Mouse (Mus musculus) CH12.LX (cell line): ENCODE results near the gene Gpatch3. TPM values are rescaled to one million over a fixed set of nuclear protein-coding genes. Genes with fewer than 3 reads are reported as not detected.
A peak's percentile ranks its signal among the peaks of the same experiment; 100 is the strongest.

Experiments used
- DNase-seq: peaks from one replicate; pipeline ENCODE4 v3.0.0-alpha.2; 2013; ENCODE audit errors: extremely low read depth
- H3K27ac ChIP-seq: 2 replicates; pipeline ENCODE4 v1.5.1; 2012; ENCODE audit warnings: low read depth, mild to moderate bottlenecking, control low read depth, moderate library complexity; ENCODE audit not compliant: insufficient read depth
- H3K27me3 ChIP-seq: replicated peaks from 2 replicates; pipeline ENCODE3; 2012; ENCODE audit warnings: inconsistent platforms
- H3K36me3 ChIP-seq, 2 experiments: replicated peaks in 1 of 2; 2 replicates each; pipeline versions ENCODE3 to v1.6.1; 2012; ENCODE audit warnings: inconsistent platforms in 1 of 2, low read length in 1 of 2, mild to moderate bottlenecking in 1 of 2, mixed read lengths in 1 of 2, moderate library complexity in 1 of 2; ENCODE audit not compliant: control insufficient read depth in 1 of 2, insufficient read depth in 1 of 2
- H3K4me1 ChIP-seq, 2 experiments: 2 replicates each; pipeline ENCODE4 v1.6.1; 2012; ENCODE audit warnings: inconsistent platforms in 1 of 2, moderate library complexity in 1 of 2; ENCODE audit not compliant: insufficient read depth in 2 of 2, control insufficient read depth in 1 of 2
- H3K4me2 ChIP-seq: 2 replicates; pipeline ENCODE4 v1.6.1; 2012; ENCODE audit warnings: low read depth, mild to moderate bottlenecking, control low read depth; ENCODE audit not compliant: poor library complexity, insufficient read depth, severe bottlenecking
- H3K4me3 ChIP-seq, 3 experiments: fragments of 150-350 bp in 1 of 3; sonication (generic) in 1 of 3; replicated peaks in 1 of 3; 2 replicates each; pipeline versions ENCODE3 to v1.5.1; 2011 to 2012; ENCODE audit warnings: low read depth in 2 of 3, low read length in 2 of 3, mild to moderate bottlenecking in 2 of 3, moderate library complexity in 2 of 3, control low read depth in 1 of 3, improper control_type of control experiment in 1 of 3, inconsistent platforms in 1 of 3, mixed read lengths in 1 of 3; ENCODE audit not compliant: poor library complexity in 1 of 3
- H3K79me2 ChIP-seq: replicated peaks from 2 replicates; pipeline ENCODE4 v1.6.1; 2012; ENCODE audit warnings: mild to moderate bottlenecking, moderate library complexity; ENCODE audit not compliant: control insufficient read depth, poor library complexity, insufficient read depth, severe bottlenecking; ENCODE audit errors: extremely low read depth
- H3K9ac ChIP-seq: 2 replicates; pipeline ENCODE4 v1.6.1; 2012; ENCODE audit warnings: low read depth, mild to moderate bottlenecking, control low read depth, moderate library complexity; ENCODE audit not compliant: insufficient read depth
- H3K9me3 ChIP-seq: replicated peaks from 2 replicates; pipeline ENCODE3; 2012; ENCODE audit warnings: low read length, inconsistent platforms, mixed read lengths
- BHLHE40 ChIP-seq: IDR thresholded peaks from 2 replicates; pipeline ENCODE4 v1.6.1; 2011; ENCODE audit warnings: mild to moderate bottlenecking, low read depth, low read length, improper control_type of control experiment
- CHD1 ChIP-seq: IDR thresholded peaks from 2 replicates; pipeline ENCODE4 v1.6.1; 2012; ENCODE audit warnings: low read depth, low read length, improper control_type of control experiment, inconsistent platforms
- CHD2 ChIP-seq: IDR thresholded peaks from 2 replicates; pipeline ENCODE4 v1.6.1; 2011; ENCODE audit warnings: low read length, improper control_type of control experiment
- CTCF ChIP-seq, 2 experiments: IDR thresholded peaks in 1 of 2; conservative IDR thresholded peaks in 1 of 2; 2 replicates each; pipeline ENCODE4 v1.5.1; 2011 to 2012; ENCODE audit warnings: low read depth in 2 of 2, low read length in 2 of 2, improper control_type of control experiment in 1 of 2, inconsistent platforms in 1 of 2, mild to moderate bottlenecking in 1 of 2, moderate library complexity in 1 of 2
- E2F4 ChIP-seq: IDR thresholded peaks from 2 replicates; pipeline ENCODE4 v1.6.1; 2011; ENCODE audit warnings: low read depth, low read length, improper control_type of control experiment; ENCODE audit not compliant: insufficient replicate concordance
- ELF1 ChIP-seq: IDR thresholded peaks from 2 replicates; pipeline ENCODE4 v1.6.1; 2014; ENCODE audit warnings: low read depth, mild to moderate bottlenecking, inconsistent platforms, low read length, improper control_type of control experiment
- EP300 ChIP-seq: IDR thresholded peaks from 2 replicates; pipeline ENCODE4 v1.6.1; 2011; ENCODE audit warnings: low read length, improper control_type of control experiment
- ETS1 ChIP-seq: conservative IDR thresholded peaks from 2 replicates; pipeline ENCODE4 v1.6.1; 2012; ENCODE audit warnings: low read depth, mild to moderate bottlenecking, inconsistent platforms, low read length, improper control_type of control experiment, moderate library complexity
- GABPA ChIP-seq: IDR thresholded peaks from 2 replicates; pipeline ENCODE4 v1.6.1; 2012; ENCODE audit warnings: low read depth, low read length, improper control_type of control experiment, inconsistent platforms; ENCODE audit not compliant: insufficient replicate concordance
- HCFC1 ChIP-seq: IDR thresholded peaks from 2 replicates; pipeline ENCODE4 v1.6.1; 2012; ENCODE audit warnings: low read depth, mild to moderate bottlenecking, inconsistent platforms, low read length, improper control_type of control experiment
- IRF4 ChIP-seq: IDR thresholded peaks from 2 replicates; pipeline ENCODE4 v1.6.1; 2014; ENCODE audit warnings: low read depth, mild to moderate bottlenecking, inconsistent platforms, low read length, improper control_type of control experiment
- JUN ChIP-seq: IDR thresholded peaks from 2 replicates; pipeline ENCODE4 v1.6.1; 2011; ENCODE audit warnings: low read depth, mild to moderate bottlenecking, low read length, improper control_type of control experiment, moderate library complexity; ENCODE audit not compliant: insufficient read depth
- JUND ChIP-seq: conservative IDR thresholded peaks from 2 replicates; pipeline ENCODE4 v1.6.1; 2011; ENCODE audit warnings: low read depth, low read length, improper control_type of control experiment
- KAT2A ChIP-seq: IDR thresholded peaks from 2 replicates; pipeline ENCODE4 v1.6.1; 2012; ENCODE audit warnings: low read length, improper control_type of control experiment, inconsistent platforms; ENCODE audit not compliant: insufficient replicate concordance
- MAFK ChIP-seq: IDR thresholded peaks from 2 replicates; pipeline ENCODE4 v1.6.1; 2011; ENCODE audit warnings: low read length, improper control_type of control experiment; ENCODE audit not compliant: insufficient replicate concordance
- MAX ChIP-seq: IDR thresholded peaks from 2 replicates; pipeline ENCODE4 v1.6.1; 2011; ENCODE audit warnings: low read length, improper control_type of control experiment
- MAZ ChIP-seq: IDR thresholded peaks from 2 replicates; pipeline ENCODE4 v1.6.1; 2012; ENCODE audit warnings: low read depth, mild to moderate bottlenecking, inconsistent platforms, low read length, improper control_type of control experiment, moderate library complexity
- MEF2A ChIP-seq: IDR thresholded peaks from 2 replicates; pipeline ENCODE4 v1.6.1; 2014; ENCODE audit warnings: low read depth, mild to moderate bottlenecking, inconsistent platforms, low read length, improper control_type of control experiment, borderline replicate concordance
- MXI1 ChIP-seq: IDR thresholded peaks from 2 replicates; pipeline ENCODE4 v1.6.1; 2011; ENCODE audit warnings: mild to moderate bottlenecking, low read depth, low read length, improper control_type of control experiment
- MYC ChIP-seq: IDR thresholded peaks from 2 replicates; pipeline ENCODE4 v1.6.1; 2011; ENCODE audit warnings: low read depth, mild to moderate bottlenecking, improper control_type of control experiment, low read length
- NELFE ChIP-seq: IDR thresholded peaks from 2 replicates; pipeline ENCODE4 v1.6.1; 2011; ENCODE audit warnings: low read depth, low read length, improper control_type of control experiment
- NRF1 ChIP-seq: IDR thresholded peaks from 2 replicates; pipeline ENCODE4 v1.6.1; 2014; ENCODE audit warnings: low read depth, mild to moderate bottlenecking, inconsistent platforms, low read length, improper control_type of control experiment, moderate library complexity
- PAX5 ChIP-seq: IDR thresholded peaks from 2 replicates; pipeline ENCODE4 v1.6.1; 2012; ENCODE audit warnings: low read length, inconsistent platforms, mixed read lengths
- POLR2A ChIP-seq: IDR thresholded peaks from 2 replicates; pipeline ENCODE4 v1.6.1; 2011; ENCODE audit warnings: low read depth, mild to moderate bottlenecking, improper control_type of control experiment, low read length
- POLR2AphosphoS2 ChIP-seq: IDR thresholded peaks from 2 replicates; pipeline ENCODE4 v1.6.1; 2011; ENCODE audit warnings: low read depth, low read length, improper control_type of control experiment
- RAD21 ChIP-seq: IDR thresholded peaks from 2 replicates; pipeline ENCODE4 v1.6.1; 2011; ENCODE audit warnings: low read depth, mild to moderate bottlenecking, low read length, improper control_type of control experiment, moderate library complexity
- RCOR1 ChIP-seq: conservative IDR thresholded peaks from 2 replicates; pipeline ENCODE4 v1.6.1; 2012; ENCODE audit warnings: low read depth, mild to moderate bottlenecking, inconsistent platforms, low read length, improper control_type of control experiment
- SIN3A ChIP-seq: IDR thresholded peaks from 2 replicates; pipeline ENCODE4 v1.6.1; 2012; ENCODE audit warnings: low read length, improper control_type of control experiment, inconsistent platforms
- SMC3 ChIP-seq: IDR thresholded peaks from 2 replicates; pipeline ENCODE4 v1.6.1; 2011; ENCODE audit warnings: low read depth, low read length, improper control_type of control experiment
- TBP ChIP-seq: conservative IDR thresholded peaks from 2 replicates; pipeline ENCODE4 v1.6.1; 2011; ENCODE audit warnings: low read depth, low read length, improper control_type of control experiment
- TCF12 ChIP-seq: IDR thresholded peaks from 2 replicates; pipeline ENCODE4 v1.6.1; 2014; ENCODE audit warnings: low read depth, mild to moderate bottlenecking, inconsistent platforms, low read length, improper control_type of control experiment
- UBTF ChIP-seq: IDR thresholded peaks from 2 replicates; pipeline ENCODE4 v1.6.1; 2012; ENCODE audit warnings: low read depth, mild to moderate bottlenecking, inconsistent platforms, low read length, improper control_type of control experiment, moderate library complexity
- USF1 ChIP-seq: IDR thresholded peaks from 2 replicates; pipeline ENCODE4 v1.6.1; 2014; ENCODE audit warnings: low read depth, mild to moderate bottlenecking, inconsistent platforms, low read length, improper control_type of control experiment
- USF2 ChIP-seq: conservative IDR thresholded peaks from 2 replicates; pipeline ENCODE4 v1.6.1; 2011; ENCODE audit warnings: low read depth, low read length, improper control_type of control experiment
- ZC3H11A ChIP-seq: IDR thresholded peaks from 2 replicates; pipeline ENCODE4 v1.6.1; 2012; ENCODE audit warnings: low read depth, mild to moderate bottlenecking, inconsistent platforms, low read length, improper control_type of control experiment
- ZKSCAN1 ChIP-seq: IDR thresholded peaks from 2 replicates; pipeline ENCODE4 v1.6.1; 2012; ENCODE audit warnings: low read depth, inconsistent platforms, low read length, improper control_type of control experiment, borderline replicate concordance
- ZMIZ1 ChIP-seq: IDR thresholded peaks from 2 replicates; pipeline ENCODE4 v1.6.1; 2012; ENCODE audit warnings: low read depth, mild to moderate bottlenecking, inconsistent platforms, low read length, improper control_type of control experiment
- ZNF384 ChIP-seq: IDR thresholded peaks from 2 replicates; pipeline ENCODE4 v1.6.1; 2012; ENCODE audit warnings: low read depth, low read length, improper control_type of control experiment, inconsistent platforms
- dilution Hi-C: fragments of 300-500 bp; cut with MboI; formaldehyde crosslinking; loops from 2 replicates; pipeline ENCODE4 v1.14.3; 2020; ENCODE audit warnings: low sequenced_read_pairs; ENCODE audit not compliant: extremely low pct_unique_long_range_greater_than_20kb, extremely low pct_ligation_motif_present
- in situ Hi-C: fragments of 300-500 bp; cut with MboI; formaldehyde crosslinking; loops from 3 replicates; pipeline ENCODE4 v1.14.3; 2019; ENCODE audit warnings: low sequenced_read_pairs, low pct_ligation_motif_present, low pct_unique_long_range_greater_than_20kb, mixed read lengths
- polyA plus RNA-seq: library from polyadenylated mRNA; unstranded; fragments of >175 nt; gene quantifications from 2 replicates; pipeline ENCODE4 v1.2.1, GENCODE M21; 2012; ENCODE audit warnings: low read depth; ENCODE audit not compliant: insufficient read length
- total RNA-seq, 2 experiments: library from RNA; depleted of rRNA; stranded (reverse); fragments of 300-350 nt in 1 of 2; fragments of >200 nt in 1 of 2; gene quantifications; 2 replicates each; pipeline ENCODE4 v1.2.3; 2012 to 2014

The Gpatch3 gene
- total RNA-seq (2012; rRNA removed) (10.8 and 15.7 TPM in 2 replicates), total RNA-seq (2014; rRNA removed) (7.2 and 9.7 TPM in 2 replicates), polyA plus RNA-seq (20.9 and 26.1 TPM in 2 replicates)

- in situ Hi-C loops: no loop called here
- H3K27ac ChIP-seq: peak within 1 kb of the TSS; percentile 93
These were observed at the start of gene Gpatch3 for GRCm38 (mm10) chr4:133574070-133574842. TSS of gene Gpatch3 (plus strand) at chr4:133574745.

GRCm38 (mm10) chr4:133527788-133528187 lies 46.8 kb upstream of the Gpatch3 start:
- H3K4me3 ChIP-seq: no peak overlapping the region
- no peak overlapping the region for H3K27ac ChIP-seq
- H3K36me3 ChIP-seq: peaks cover 36 to 50% of the 10 kb centered on the region in 2 experiments
- in situ Hi-C loops (no loop called here), dilution Hi-C loops (no loop called here)
- no peaks in the 10 kb centered on the region for H3K27me3 ChIP-seq
- no peak for TF ChIP-seq RAD21
- no peaks in the 10 kb centered on the region for H3K4me1 ChIP-seq
- no peaks in the 10 kb centered on the region for H3K79me2 ChIP-seq
- peaks cover 12% of the 10 kb centered on the region for H3K9me3 ChIP-seq
- no peak for DNase-seq
- no peak overlapping the region for H3K9ac ChIP-seq
- no peak overlapping the region for H3K4me2 ChIP-seq

More at GRCm38 (mm10) chr4:133574070-133574842, at the start of gene Gpatch3:
- H3K27me3 ChIP-seq: no peaks in the 10 kb centered on the region
- H3K4me2 ChIP-seq: peak within 1 kb of the TSS; percentile 55
- DNase-seq: peak; percentile 94
- peak within 1 kb of the TSS; percentile 96 for H3K9ac ChIP-seq
- no peak; the same call in 1 of the 2 replicates for TF ChIP-seq MEF2A
- TF ChIP-seq ZKSCAN1: no peak
- peak; percentile 90 for TF ChIP-seq NELFE
- TF ChIP-seq TBP: peak; percentile 90
- no peak for TF ChIP-seq SMC3
- TF ChIP-seq MYC: 0 out of 2 replicates have a peak, but pooled peaks have one; percentile 48
- TF ChIP-seq MAFK: no peak
- peak; percentile 93 for TF ChIP-seq USF1
- TF ChIP-seq CTCF (conservative IDR thresholded peaks at IDR 0.05 in 1 of 2, IDR thresholded peaks at IDR 0.05 in 1 of 2; ENCODE audit: low read depth in 2 of 2, low read length in 2 of 2): peak; percentile 19 to 34; a peak in 3 of 4 replicates
- TF ChIP-seq PAX5: no peak
- TF ChIP-seq EP300: no peak
- TF ChIP-seq CHD2: peak; percentile 99
- TF ChIP-seq JUN: no peak
- TF ChIP-seq USF2: peak; percentile 88
- peak; percentile 80; the same call in 1 of the 2 replicates for TF ChIP-seq POLR2AphosphoS2
- 0 out of 2 replicates have a peak, but pooled peaks have one; percentile 37 for TF ChIP-seq MAZ
- peak; percentile 89 for TF ChIP-seq HCFC1
- TF ChIP-seq ZMIZ1: peak; percentile 59
- peak; percentile 78; the same call in 1 of the 2 replicates for TF ChIP-seq MXI1
- 0 out of 2 replicates have a peak, but pooled peaks have one; percentile 43 for TF ChIP-seq KAT2A
- no peak for TF ChIP-seq ZNF384
- no peak for TF ChIP-seq UBTF
- TF ChIP-seq RAD21: no peak
- no peak for TF ChIP-seq ZC3H11A
- TF ChIP-seq ETS1: no peak
- TF ChIP-seq MAX: peak; percentile 78; the same call in 1 of the 2 replicates
- TF ChIP-seq E2F4: no peak
- TF ChIP-seq RCOR1: no peak
- TF ChIP-seq POLR2A: peak; percentile 85
- TF ChIP-seq JUND: no peak
- peak; percentile 52; the same call in 1 of the 2 replicates for TF ChIP-seq NRF1
- peak; percentile 34; the same call in 1 of the 2 replicates for TF ChIP-seq BHLHE40
- no peak for TF ChIP-seq IRF4
- TF ChIP-seq ELF1: peak; percentile 30; the same call in 1 of the 2 replicates
- TF ChIP-seq CHD1: no peak
- TF ChIP-seq SIN3A: peak; percentile 97
- TF ChIP-seq GABPA: no peak
- peak; percentile 93 for TF ChIP-seq TCF12
- H3K4me1 ChIP-seq: peaks cover 0 to 18% of the 10 kb centered on the region in 2 experiments; a peak in 3 of 4 replicates
- peak within 1 kb of the TSS; percentile 80 to 91 (median 82) for H3K4me3 ChIP-seq
- peaks cover 2% of the 10 kb centered on the region for H3K9me3 ChIP-seq
- peaks cover 13 to 25% of the 10 kb centered on the region in 2 experiments for H3K36me3 ChIP-seq
- H3K79me2 ChIP-seq: 0 out of 2 replicates have a peak, but pooled peaks cover 3% of the 10 kb centered on the region
- dilution Hi-C loops: no loop called here
